Mouse (Mus musculus): ENCODE measurements around the gene Usp32. TPM values are rescaled to one million over a fixed set of nuclear protein-coding genes. Genes with fewer than 3 reads are reported as not detected.

Usp32 gene
- polyA plus RNA-seq, 1 experiment from 2014 or later: 3.5 TPM

DNA sequence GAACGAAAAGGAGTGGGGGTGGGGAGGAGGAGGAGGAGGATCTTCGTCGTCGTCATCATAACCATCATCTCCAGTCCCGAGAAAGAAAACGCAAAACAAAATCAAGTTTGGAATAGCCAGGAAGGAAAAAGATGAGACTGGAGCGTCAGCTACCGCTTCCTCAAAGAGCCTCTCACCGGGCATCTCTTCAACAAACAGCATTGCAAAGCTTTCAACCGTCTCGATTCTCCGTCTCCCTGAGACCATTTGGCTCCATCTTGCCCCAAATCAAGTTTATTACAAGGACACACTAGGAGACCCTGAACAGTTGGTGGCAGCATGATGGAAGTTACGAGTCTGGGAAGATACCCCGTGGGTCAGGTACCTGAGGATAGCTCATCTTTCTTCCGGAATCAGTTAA lies 182.8 kb downstream of the Usp32 start:
- no peak for DNase-seq (ENCODE audit: low spot score)

DNA sequence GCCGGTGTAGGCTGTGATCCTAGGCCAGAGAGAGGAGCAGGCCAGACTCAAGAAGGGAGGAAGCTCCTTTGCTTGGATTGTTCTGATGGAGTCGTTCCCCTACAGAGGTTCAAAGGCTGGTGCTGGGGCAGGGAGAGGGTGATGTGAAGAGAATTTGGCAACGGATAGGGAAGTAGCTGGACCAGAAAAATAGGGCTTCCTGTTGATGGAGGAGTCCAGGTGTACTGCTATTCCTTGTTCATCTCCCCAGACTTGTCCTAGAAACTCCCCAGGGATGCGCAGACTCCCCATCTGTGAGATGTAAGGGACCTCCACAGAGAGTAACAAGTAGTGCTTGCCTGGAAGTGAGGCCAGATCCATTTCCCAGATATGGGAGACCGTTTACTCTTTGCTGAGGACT lies 183.6 kb downstream of the Usp32 start:
- DNase-seq (ENCODE audit: low spot score): no peak

DNA sequence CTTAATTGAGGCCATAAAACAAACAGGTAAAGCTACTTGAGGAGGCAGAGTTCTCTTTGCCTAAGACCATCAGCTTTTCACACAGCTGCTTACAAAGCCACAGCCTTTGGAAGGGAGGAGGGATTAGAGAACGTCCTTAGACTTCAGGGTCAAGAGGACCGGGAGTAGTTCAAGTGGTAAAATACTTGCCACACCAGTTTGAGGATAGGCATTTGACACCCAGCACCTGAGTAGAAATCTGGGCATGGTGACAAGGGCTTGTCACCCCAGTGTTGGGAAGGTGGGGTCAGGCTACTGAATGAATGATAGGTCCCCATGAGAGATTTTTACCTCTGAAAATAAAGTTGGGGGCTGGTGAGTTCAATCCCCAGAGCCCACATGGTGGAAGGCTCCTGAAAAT lies 187.3 kb downstream of the Usp32 start:
- DNase-seq (ENCODE audit: low spot score): no peak

DNA sequence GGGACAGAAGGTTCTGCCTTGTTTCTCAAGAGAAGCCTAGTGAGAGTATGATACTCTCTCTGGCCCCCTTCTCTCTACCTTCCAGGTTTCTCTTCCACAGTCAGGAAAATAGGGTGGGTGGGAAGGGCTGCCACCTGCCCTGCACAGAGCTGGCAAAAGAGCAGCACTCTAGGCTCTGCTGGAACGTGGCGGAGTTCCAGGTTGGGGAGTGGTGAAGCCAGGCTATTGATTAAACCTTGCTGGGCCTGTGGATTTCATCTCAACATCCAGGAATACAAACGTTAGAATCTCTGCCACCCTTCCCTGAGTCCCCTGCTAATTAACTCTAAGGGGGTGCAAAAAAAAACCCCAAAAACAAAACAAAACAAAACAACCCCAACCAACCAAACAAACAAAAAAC lies 191.4 kb downstream of the Usp32 start:
- no peak for DNase-seq (ENCODE audit: low spot score)

DNA sequence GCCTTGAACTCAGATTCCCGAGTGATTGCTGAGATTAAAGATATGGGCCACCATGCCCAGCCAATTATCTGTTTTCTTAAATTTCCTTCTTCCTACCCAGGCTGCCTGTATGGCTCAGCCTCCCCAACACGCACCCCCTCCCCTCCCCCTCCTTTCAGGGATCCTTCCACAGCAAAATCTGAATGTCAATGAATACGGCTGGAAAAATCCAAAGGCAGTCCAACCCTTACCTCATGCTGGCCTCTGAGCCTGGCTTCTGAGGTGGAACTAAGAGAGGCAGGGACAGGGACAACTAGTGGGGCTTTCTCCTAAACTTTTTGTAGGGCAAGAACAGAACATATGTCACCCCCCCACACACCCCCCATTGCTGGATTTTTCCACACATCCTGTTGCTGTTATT lies 191.8 kb downstream of the Usp32 start:
- no peak for DNase-seq (ENCODE audit: low spot score)

DNA sequence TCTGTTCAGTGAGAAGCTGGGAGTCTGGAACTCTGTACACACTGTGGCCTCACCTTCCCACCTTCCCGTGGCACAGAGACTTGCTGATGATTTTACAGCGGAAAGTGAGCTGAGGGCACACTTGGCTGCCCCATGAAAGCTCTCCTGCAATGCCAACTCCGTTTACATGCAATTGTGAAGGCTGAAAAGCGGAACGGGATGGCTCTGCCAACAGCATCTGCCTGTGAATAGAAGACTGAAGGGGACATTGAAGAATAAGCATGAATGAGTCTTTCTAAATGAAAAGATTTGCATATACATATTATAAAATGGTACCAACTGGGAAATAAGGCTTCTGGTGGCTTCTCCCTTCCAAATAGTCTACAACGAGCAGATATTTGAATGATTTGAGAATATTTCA lies 192.8 kb downstream of the Usp32 start:
- no peak for DNase-seq (ENCODE audit: low spot score)

DNA sequence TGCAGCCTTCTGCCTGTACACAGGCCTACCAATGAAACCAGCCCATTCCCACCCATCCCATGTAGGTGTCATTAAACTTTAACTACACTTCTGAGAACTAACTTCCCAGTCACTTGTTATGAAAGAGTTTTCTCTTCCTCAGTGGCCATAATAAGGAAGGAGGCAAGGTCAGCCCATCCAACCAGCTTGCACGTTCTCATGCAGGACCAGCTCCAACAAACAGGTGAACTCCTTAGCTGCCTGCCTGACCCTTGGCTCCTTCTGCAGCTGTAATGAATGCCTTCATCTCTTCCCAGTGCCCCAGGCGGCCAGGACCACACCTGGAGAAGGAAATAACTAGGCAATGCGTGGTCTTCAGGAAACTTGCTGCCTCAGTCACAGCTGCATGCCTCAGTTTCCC lies 194.1 kb downstream of the Usp32 start:
- DNase-seq (ENCODE audit: low spot score): no peak

DNA sequence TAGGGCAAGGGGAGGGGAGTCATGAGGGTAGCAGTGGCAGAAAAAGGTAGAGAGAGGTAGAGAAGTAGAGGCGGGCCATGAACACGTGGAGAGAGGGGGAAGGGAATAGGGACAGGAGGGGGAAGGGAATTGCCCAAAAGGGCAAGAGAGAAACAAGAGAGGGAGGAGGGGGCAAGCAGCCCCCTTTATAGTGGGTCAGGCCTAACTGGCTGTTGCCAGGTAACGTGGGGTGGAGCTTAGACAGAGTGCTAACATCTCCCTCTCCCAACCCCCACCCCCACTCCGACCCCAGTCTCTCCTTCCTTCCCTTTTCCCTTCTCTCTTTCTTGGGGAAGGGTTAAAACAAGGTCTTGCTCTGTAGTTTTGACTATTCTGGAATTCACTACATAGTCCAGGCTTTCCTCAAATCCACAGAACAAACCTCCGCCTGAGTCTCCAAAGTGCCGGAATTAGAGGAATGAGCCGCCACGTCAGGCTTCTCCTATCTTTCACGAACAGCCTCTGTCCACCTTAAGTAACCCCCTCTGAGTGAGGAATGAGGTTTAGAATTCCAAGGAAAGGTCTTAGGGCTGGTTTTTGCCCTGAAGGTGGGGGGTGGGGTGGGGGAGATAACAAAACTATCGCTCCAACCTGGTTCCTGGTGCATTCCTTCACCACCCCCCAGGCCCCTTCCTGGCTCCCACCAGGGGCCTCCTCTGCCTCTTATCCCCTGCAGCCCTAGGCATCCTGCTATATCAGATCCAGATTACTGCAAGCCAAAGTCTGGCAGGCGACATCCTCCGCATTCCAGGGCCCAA lies 195.1 kb downstream of the Usp32 start:
- DNase-seq (ENCODE audit: low spot score): no peak

DNA sequence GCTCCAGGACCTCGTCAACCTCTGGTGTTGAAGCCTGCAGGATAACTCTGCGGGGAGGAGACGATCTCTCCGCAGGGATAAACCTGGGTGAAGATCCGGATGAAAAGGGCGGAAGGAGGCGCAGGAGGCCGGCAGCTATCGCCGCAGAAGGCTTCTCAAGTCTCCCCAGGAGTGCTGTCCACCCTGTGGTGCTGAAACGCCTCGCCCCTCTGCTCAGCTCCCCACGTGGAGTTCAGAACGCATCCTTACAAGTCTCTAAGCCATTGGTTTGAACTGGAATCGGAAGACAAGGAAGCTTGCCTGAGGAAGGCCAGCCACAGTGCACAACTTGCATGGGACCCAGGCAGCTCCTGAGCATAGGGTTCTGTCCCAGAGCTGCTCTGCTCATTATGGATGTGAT lies 196.0 kb downstream of the Usp32 start:
- peak; percentile 37 for DNase-seq (ENCODE audit: low spot score)

DNA sequence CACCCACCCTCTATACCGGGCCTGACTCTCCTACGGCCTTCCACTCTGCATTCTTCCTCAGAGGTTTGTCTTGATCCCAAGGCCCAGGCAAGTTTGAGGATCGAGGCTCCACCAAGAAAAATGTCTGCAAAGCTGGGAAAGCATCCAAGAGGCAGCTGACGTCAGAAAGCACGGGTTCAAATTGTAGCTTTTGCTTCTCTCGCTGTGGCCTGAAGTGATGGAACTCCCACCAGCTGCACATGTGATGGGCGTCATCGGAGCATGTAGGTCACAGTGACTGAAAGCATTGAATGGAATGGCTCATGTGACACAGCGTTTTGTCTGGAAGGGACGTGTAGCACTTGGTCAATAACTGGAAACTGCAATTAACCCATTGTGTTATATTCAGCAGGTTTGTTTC lies 199.8 kb downstream of the Usp32 start:
- DNase-seq (ENCODE audit: low spot score): no peak

DNA sequence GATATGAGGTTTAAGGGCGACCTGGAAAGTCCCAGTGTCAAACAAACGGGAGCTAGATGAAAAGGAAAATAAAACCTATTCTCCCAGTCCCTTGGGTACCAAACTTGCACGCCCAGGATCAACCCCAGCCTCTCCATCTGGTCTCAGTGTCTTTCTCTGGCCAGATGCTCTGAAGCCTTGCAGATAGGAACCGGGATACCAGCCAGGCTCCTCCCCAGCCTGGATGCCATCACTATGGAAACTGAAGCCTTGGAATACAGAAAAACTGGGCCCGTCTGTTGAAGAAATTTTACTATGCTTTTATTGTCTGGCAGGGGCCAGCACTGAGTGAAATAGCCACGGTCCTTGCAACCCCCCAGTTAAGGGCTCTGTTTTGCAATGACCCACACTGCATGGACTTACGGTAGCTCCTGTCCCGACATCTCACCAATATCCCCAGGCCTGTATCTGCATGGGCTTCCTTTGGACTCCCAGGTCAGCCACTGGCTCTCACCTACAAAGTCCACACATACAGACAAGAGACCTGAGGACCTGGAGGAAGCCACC lies 200.4 kb downstream of the Usp32 start:
- DNase-seq (ENCODE audit: low spot score): no peak

Other genes starting within 250 kb of the Usp32 start
- 68.4 and 74.4 TPM in 2 replicates for gene Znhit3, start 223.8 kb downstream of the Usp32 start, polyA plus RNA-seq (2015; fragmentation: Nextera tagmentation; extraction: Ambion mirVana)
- gene Car4, start 182.4 kb downstream of the Usp32 start, polyA plus RNA-seq (2015; fragmentation: Nextera tagmentation; extraction: Ambion mirVana): 8.9 and 10.1 TPM in 2 replicates
- gene 1700125H20Rik, start 30.2 kb upstream of the Usp32 start, polyA plus RNA-seq (2015; fragmentation: Nextera tagmentation; extraction: Ambion mirVana): 0.26 and 0.49 TPM in 2 replicates
- gene Appbp2, start 95.0 kb upstream of the Usp32 start, polyA plus RNA-seq (2015; fragmentation: Nextera tagmentation; extraction: Ambion mirVana): 27.7 and 33.3 TPM in 2 replicates
- gene Ppm1d, start 171.1 kb upstream of the Usp32 start, polyA plus RNA-seq (2015; fragmentation: Nextera tagmentation; extraction: Ambion mirVana): 15.9 and 17.8 TPM in 2 replicates
- gene Bcas3, start 213.0 kb upstream of the Usp32 start, polyA plus RNA-seq (2015; fragmentation: Nextera tagmentation; extraction: Ambion mirVana): 22.6 and 23.8 TPM in 2 replicates

All from thymus, postnatal 0 days (tissue).